Mouse (Mus musculus) cerebellum, adult 11-12 months (tissue): ENCODE data around the gene Hspb2.
A peak's percentile ranks its signal among the peaks of the same experiment; 100 is the strongest.

Source experiments
- DNase-seq: peaks from one replicate; pipeline ENCODE4 v3.0.0; 2022

Hspb2 gene

DNA sequence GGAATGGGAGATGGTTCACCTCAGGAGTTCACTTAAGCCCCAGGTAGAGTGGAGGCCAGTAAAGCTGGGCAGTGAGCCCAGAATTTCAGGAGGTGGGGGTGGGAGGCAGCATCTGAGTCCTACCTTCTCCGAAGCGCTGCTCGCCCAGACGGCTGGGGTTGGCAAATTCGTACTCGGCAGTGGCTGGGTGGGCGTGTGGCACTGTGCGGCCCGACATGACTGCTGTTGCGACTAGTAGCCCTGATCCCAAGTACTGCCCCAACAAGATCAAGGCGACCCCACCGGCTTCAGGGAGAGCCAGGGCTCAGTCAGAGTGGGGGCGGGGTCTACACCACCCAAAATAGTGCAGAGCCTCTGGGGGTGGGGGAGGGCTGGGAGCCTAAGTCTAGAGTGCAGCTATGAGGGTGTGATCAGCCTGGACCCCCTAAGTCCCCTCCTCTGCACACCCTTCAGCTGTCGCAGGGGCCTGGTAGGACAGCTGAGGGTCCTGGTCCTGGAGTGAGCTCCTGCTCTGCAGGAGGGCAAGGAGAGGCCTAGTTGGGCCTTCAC is at the start of gene Hspb2:
Gene Hspb2 (minus strand): TSS at position 301 of the 549 bp plus-strand sequence.
- peak; percentile 45 for DNase-seq

GRCm38 (mm10) chr9:50800985-50801384 is 48.8 kb upstream of the Hspb2 start:
- DNase-seq: peak; percentile 10

GRCm38 (mm10) chr9:50798368-50798767 is 46.2 kb upstream of the Hspb2 start:
- no peak for DNase-seq

DNA sequence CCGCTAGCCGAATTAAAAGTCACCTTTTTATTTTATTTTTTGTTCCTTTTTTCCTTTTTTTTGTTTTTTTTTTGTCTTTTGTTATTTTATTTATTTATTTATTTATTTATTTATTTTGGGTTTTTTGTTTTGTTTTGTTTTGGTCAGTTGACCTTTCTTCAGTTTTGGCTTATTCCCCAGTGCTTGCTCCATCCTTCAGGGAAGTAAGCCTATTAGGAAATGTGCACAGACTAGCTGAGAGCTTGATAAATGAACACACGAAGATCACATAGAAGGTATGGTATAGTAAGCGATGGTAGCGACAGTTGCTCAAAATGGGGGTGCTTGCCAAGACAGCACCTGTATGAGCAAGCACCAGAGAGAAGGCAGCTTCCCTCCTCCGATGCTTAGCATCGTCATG is 45.5 kb upstream of the Hspb2 start:
- DNase-seq: no peak

- no peak for DNase-seq
Observed at GRCm38 (mm10) chr9:50796776-50797175, 44.6 kb upstream of the Hspb2 start.

- no peak for DNase-seq
Observed at GRCm38 (mm10) chr9:50795266-50795665, 43.1 kb upstream of the Hspb2 start.

DNA sequence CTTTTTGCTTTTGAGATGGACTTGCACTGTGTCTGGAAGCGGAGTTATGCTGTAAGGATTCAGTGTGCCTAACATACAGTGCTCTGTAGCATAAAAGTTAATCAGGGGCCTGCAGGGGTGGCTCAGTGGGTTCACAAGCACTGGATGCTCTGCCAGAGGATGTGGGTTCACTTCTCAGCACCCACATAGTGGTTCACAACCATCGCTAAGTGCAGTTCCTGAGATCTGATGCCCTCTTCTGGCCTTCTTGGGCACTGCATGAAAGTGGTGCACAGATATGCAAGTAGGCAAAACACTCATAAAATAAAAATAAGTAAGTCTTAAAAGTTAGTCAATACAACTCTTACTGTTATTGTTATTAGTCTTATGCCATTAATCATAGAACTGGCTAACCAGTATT is 30.0 kb upstream of the Hspb2 start:
- no peak for DNase-seq

GRCm38 (mm10) chr9:50776162-50776760 is 24.1 kb upstream of the Hspb2 start:
- no peak for DNase-seq

- no peak for DNase-seq
Observed at GRCm38 (mm10) chr9:50775662-50776126, 23.5 kb upstream of the Hspb2 start.

GRCm38 (mm10) chr9:50774991-50775612 is 22.9 kb upstream of the Hspb2 start, which contains the start of the genes Alg9 and 1110032A03Rik:
TSS of gene Alg9 (plus strand) at chr9:50775019.
TSS of gene 1110032A03Rik (minus strand) at chr9:50775520.
- DNase-seq: peak; percentile 86

- DNase-seq: no peak
Observed at GRCm38 (mm10) chr9:50774026-50774462, 21.9 kb upstream of the Hspb2 start.

DNA sequence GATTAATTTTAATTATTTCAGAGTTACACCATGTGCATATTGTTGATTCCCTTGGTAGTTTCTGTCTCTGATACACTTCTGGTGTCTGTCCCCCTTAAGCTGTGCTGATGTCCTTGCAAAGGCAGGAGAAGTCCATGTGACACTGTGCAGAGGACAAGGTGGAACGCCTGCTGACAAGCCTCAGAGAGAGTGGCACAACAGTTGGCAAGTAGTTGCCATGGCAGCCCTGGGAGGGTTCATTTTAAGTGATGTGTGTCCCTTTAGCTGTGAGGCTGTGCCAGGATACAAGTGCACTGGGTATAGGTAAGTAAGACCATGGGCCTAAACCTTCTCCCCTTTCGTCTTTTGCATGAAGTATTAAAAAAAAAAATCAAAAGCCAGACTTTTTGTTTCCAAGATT is 17.9 kb upstream of the Hspb2 start:
- DNase-seq: no peak

- DNase-seq: peak; percentile 99
Observed at GRCm38 (mm10) chr9:50768107-50769002, 16.2 kb upstream of the Hspb2 start, which contains the start of gene Fdxacb1. TSS of gene Fdxacb1 (plus strand) at chr9:50768236.

DNA sequence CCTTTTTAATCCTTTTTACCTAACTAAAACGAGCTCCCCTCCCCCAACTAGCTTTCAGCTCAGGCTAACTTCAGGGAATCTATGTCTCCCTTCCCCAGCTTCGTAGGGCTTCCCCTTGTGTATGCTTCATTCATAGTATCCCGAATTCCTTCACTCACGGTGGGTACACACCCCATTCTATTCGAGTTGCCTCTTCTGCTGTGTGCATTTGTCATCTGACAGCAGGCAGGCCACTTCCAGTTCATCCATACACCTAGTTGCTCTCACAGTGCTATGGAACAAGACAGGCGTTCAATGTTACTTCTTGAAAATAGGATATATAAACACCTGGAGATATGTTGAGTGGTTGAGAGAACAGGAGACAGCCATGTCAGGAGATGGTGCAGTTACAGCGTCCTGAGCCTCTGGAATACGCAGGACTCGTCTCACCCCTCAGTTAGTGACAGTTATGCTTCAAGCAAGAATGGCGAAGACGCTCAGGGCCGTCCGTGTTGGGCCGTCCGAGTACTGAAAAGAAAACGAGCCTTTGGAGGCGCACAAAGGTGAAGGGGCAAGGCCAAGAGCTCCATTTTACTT is 15.5 kb upstream of the Hspb2 start:
- no peak for DNase-seq

GRCm38 (mm10) chr9:50763331-50763730 is 11.2 kb upstream of the Hspb2 start:
- no peak for DNase-seq

- no peak for DNase-seq
Observed at GRCm38 (mm10) chr9:50761520-50762243, 9.5 kb upstream of the Hspb2 start.

- DNase-seq: no peak
Observed at GRCm38 (mm10) chr9:50756711-50757110, 4.6 kb upstream of the Hspb2 start.

- no peak for DNase-seq
Observed at GRCm38 (mm10) chr9:50753947-50754346, 1.8 kb upstream of the Hspb2 start.

DNA sequence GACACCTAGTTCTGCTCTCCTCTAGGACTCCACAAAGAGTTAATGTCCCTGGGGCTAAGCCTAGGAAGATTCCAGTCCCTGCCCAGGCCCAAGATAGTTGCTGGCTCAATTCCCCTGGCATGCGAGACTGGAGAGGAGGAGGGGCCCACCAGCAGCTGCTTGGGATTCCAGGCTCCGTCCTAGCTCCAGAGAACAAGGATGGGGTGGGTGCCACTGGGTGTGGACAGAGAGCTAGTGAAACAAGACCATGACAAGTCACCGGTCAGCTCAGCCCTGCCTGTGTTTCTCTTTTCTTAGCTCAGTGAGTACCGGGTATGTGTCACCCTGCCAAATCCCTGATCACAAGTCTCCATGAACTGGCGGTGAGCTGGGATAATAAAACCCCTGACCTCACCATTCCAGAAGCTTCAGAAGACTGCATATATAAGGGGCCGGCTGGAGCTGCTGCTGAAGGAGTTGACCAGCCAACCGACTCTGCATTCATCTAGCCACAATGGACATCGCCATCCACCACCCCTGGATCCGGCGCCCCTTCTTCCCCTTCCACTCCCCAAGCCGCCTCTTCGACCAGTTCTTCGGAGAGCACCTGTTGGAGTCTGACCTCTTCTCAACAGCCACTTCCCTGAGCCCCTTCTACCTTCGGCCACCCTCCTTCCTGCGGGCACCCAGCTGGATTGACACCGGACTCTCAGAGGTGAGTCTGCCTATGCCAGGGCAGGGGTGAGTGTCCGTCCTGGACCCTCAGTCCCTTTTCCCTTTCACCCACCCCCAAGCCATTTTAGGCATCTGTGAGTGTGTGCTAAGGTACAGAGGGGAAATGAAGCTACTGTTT is 846 bp upstream of the Hspb2 start:
- DNase-seq: peak; percentile 80

DNA sequence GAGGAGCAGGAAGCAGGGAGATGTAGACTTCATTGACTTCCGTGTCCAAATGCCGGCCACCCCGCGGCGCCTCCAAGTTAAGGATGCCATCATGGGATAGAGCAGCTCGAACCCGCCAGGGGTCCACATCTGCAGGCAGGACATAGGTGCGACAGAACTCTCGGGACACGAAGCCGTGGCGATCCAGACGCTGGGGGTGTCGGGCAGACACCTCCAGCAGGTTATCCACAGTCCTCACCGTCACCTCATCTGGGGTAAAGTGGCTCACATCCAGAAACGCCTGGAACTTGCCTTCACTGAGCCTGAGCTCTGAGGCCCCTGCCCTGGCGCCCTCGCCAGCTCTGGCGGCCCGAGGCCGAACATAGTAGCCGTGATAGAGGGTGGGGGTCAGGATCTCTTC is 831 bp downstream of the Hspb2 start, which contains the start of gene Cryab:
Gene Cryab (plus strand): TSS at position 3 of the 400 bp plus-strand sequence.
- no peak for DNase-seq

DNA sequence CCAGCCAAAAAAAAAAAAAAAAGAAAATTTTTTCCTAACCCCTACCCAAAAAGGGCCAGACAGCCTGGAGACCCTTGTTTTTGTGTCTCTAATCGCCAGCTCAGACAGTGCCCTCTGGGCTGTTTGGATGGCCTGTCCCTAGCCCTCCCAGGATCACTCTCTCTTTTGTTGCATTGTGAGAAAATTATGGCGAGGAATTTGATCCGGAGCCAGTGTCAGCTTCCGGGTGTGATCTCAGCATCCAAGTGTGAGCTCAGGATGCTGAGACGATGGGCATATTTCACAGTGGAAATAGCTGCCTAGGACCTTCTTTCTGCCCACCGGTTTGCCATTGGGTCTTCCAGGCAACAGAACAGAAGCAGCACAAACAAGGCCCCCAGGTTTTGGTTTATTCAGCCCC is 1.4 kb downstream of the Hspb2 start:
- DNase-seq: no peak
